Mouse (Mus musculus): ENCODE data around the gene Bmp8a.

DNA sequence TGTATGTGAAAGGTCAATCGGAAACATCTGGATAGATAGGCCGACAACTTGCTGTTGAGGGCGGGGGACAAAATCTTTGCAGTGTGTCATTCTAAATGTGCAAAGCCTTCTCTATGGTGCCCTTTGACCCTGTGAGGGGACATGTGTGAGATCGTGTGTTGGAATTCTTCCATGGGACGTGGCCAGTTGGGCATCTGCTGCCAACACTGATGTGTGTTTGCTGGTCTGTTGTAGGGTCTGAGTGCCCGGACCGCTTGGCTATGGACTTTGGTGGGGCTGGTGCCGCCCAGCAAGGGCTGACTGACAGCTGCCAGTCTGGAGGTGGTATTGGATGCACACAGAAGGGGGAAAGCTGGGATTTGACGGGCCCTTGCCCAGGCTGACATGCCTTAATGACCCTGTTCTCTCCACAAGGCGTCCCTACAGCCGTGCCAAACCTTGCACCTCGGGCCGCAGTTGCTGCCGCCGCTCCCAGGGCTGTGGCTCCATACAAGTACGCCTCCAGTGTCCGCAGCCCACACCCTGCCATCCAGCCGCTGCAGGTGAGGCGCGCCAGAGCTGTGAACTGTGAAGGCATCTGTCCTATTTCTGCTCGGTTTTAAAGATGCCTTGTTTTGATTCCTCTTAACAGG is 47.4 kb downstream of the Bmp8a start:
- TF ChIP-seq POLR2A (IDR thresholded peaks at IDR 0.05; ENCODE audit: borderline replicate concordance, control insufficient read depth, low read depth, low read length) (no peak), CTCF (IDR thresholded peaks at IDR 0.05; ENCODE audit: control insufficient read depth, insufficient read depth, low read length) (no peak)
